Mouse (Mus musculus): ENCODE data around the gene Olfr25.

Olfr25 gene

GRCm38 (mm10) chr9:38328760-38329159 lies at the start of gene Olfr25:
TSS of gene Olfr25 (plus strand) at chr9:38329060.
- DNase-seq (ENCODE audit: low read depth, low spot score): no peak

GRCm38 (mm10) chr9:38290807-38291206 lies 38.1 kb upstream of the Olfr25 start, which contains the start of gene Olfr896-ps1:
TSS of gene Olfr896-ps1 (plus strand) at chr9:38291107.
- no peak for DNase-seq (ENCODE audit: low read depth, low spot score)

DNA sequence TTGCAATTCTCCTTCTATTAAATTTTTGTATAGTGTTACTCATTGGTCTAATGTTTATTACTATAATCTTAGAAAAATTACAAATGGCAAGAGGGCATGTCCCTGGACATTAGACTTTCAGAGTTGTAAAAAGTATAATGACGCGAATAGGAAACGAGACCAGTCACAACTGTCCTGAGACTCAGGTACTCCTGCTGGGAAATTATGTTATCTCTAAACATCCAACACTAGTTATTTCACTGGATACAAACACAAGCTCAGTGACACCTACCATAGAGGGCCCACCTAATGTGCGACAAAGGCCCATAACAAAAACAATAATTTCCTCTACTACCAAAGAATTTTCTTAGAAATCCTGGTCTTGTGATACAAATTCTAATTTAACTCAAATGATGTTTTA lies 19.3 kb downstream of the Olfr25 start, which contains the start of gene Olfr898:
TSS of gene Olfr898 (plus strand) at position 301 of the 400 bp plus-strand sequence.
- no peak for DNase-seq (ENCODE audit: low read depth, low spot score)

DNA sequence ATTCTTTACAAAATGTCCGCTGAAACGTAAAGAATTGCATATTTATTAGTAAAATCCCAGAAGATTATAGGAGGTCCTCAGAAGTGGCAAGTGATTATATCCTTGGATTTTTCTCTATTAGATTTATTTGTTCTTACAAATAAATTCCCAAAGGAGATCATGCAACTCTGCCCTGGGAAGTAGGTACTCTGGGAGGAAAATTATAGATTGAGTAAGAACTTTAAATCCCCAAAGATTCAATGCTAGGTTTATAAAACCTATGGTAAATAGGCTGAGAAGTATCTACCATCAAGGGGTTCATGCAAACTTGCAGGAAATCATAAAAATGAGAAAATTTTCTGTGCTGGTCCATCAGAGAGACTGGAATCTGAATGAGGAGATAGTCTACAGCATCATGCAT lies 37.7 kb downstream of the Olfr25 start, which contains the start of gene Olfr250:
TSS of gene Olfr250 (plus strand) at position 301 of the 400 bp plus-strand sequence.
- no peak for DNase-seq (ENCODE audit: low read depth, low spot score)

- DNase-seq (ENCODE audit: low read depth, low spot score): no peak
These were observed 47.9 kb downstream of the Olfr25 start, which contains the start of gene Olfr251 for GRCm38 (mm10) chr9:38376786-38377185. TSS of gene Olfr251 (plus strand) at chr9:38377086.

Data from CD4-positive helper T cell, adult 2 months (primary cell).